Mouse (Mus musculus) kidney, embryonic 14.5 days (tissue): ENCODE data around the gene Hkdc1. TPM values are rescaled to one million over a fixed set of nuclear protein-coding genes. Genes with fewer than 3 reads are reported as not detected.
"Not testable (repeated sequence)": the region's sequence is repeated elsewhere in the genome, so short reads cannot be mapped to it uniquely, and the experiment has no call there.

Experiments used
- ATAC-seq: fragments of 200-750 bp; cut with Nextera tagmentation; 2 replicates; pipeline ENCODE4 v1.8.0; 2017; ENCODE audit warnings: moderate number of reproducible peaks, mild to moderate bottlenecking, moderate TSS enrichment, moderate library complexity; ENCODE audit not compliant: low FRiP score, low TSS enrichment
- H3K27ac ChIP-seq: fragments of 300-500 bp; sonication (generic); 2 replicates; pipeline ENCODE4 v1.5.1; 2014; ENCODE audit warnings: low read depth, mild to moderate bottlenecking, low read length, moderate library complexity, mixed read lengths
- H3K27me3 ChIP-seq: fragments of 300-500 bp; sonication (generic); 2 replicates; pipeline ENCODE4 v1.6.1; 2014; ENCODE audit warnings: mild to moderate bottlenecking, low read length; ENCODE audit not compliant: control insufficient read depth, insufficient read depth
- H3K36me3 ChIP-seq: fragments of 300-500 bp; sonication (generic); 2 replicates; pipeline ENCODE4 v1.6.1; 2014; ENCODE audit warnings: low read length, mixed read lengths; ENCODE audit not compliant: control insufficient read depth, insufficient read depth
- H3K4me1 ChIP-seq: fragments of 300-500 bp; sonication (generic); 2 replicates; pipeline ENCODE4 v1.6.1; 2014; ENCODE audit warnings: low read length, mixed read lengths; ENCODE audit not compliant: control insufficient read depth, insufficient read depth
- H3K4me2 ChIP-seq: fragments of 300-500 bp; sonication (generic); replicated peaks from 2 replicates; pipeline ENCODE4 v1.6.1; 2014; ENCODE audit warnings: low read depth, mild to moderate bottlenecking, low read length
- H3K4me3 ChIP-seq: fragments of 300-500 bp; sonication (generic); 2 replicates; pipeline ENCODE4 v1.5.1; 2014; ENCODE audit warnings: mild to moderate bottlenecking, low read length
- H3K9ac ChIP-seq: fragments of 300-500 bp; sonication (generic); 2 replicates; pipeline ENCODE4 v1.6.1; 2014; ENCODE audit warnings: low read depth, mild to moderate bottlenecking, low read length, moderate library complexity
- H3K9me3 ChIP-seq: fragments of 300-500 bp; sonication (generic); 2 replicates; pipeline ENCODE4 v1.6.1; 2016; ENCODE audit warnings: low read length; ENCODE audit not compliant: control insufficient read depth
- WGBS: fragments of 180-500 bp; shearing (Covaris S2); extraction: QIAGEN DNeasy Blood & Tissue Kit; methylation state at CpG from one replicate; pipeline ENCODE4 v1.1.7; 2014; 5-methylcytosine and 5-hydroxymethylcytosine counted together
- polyA plus RNA-seq: library from polyadenylated mRNA; unstranded; fragments of >200 nt; fragmentation: Nextera tagmentation; extraction: Ambion mirVana; gene quantifications from 2 replicates; pipeline ENCODE4 v1.2.1, GENCODE M21; 2014

The Hkdc1 gene
- 1.7 TPM in 2 replicates for polyA plus RNA-seq

DNA sequence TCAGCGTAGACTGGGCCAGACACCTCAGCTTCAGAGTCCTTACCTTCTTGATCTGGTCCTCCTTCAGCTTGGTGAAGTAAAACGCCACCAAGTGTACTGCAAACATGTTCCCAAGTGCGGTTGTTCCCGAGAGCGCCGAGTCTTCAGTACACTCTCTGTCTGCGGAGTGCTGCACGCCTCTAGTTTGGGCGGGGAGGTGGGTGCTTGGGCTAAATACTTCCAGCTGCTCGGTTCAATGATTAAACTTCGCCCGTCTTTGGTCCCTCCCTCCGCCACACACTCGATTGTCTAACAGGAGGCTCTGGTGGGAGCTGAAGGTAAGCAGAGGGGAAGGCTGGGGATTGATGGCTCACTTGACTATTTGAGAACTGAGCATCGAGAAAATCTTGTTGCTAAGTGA lies at the start of gene Hkdc1:
TSS of gene Hkdc1 (minus strand) at position 237 of the 400 bp plus-strand sequence.
- Histone ChIP-seq H3K9ac (no peak within 1 kb of the TSS), H3K9me3 (no peaks in the 10 kb centered on the region), H3K4me1 (no peaks in the 10 kb centered on the region), H3K4me3 (no peak within 1 kb of the TSS), H3K4me2 (peak within 1 kb of the TSS; percentile 5; the same call in 1 of the 2 replicates), H3K27ac (no peak within 1 kb of the TSS), H3K36me3 (no peaks in the 10 kb centered on the region), H3K27me3 (no peaks in the 10 kb centered on the region)
- no peak for ATAC-seq
- 45% methylated on average over 15 of the region's 15 CpGs for WGBS

GRCm38 (mm10) chr10:62471105-62471504 lies 48.8 kb upstream of the Hkdc1 start:
- Histone ChIP-seq H3K4me3 (no peak overlapping the region), H3K9me3 (no peaks in the 10 kb centered on the region), H3K9ac (no peak overlapping the region), H3K36me3 (peaks cover 8% of the 10 kb centered on the region; the same call in 1 of the 2 replicates), H3K27ac (no peak overlapping the region), H3K4me2 (no peak overlapping the region), H3K27me3 (no peaks in the 10 kb centered on the region), H3K4me1 (no peaks in the 10 kb centered on the region)
- no peak for ATAC-seq
- WGBS: 67% methylated on average over 5 of the region's 5 CpGs

DNA sequence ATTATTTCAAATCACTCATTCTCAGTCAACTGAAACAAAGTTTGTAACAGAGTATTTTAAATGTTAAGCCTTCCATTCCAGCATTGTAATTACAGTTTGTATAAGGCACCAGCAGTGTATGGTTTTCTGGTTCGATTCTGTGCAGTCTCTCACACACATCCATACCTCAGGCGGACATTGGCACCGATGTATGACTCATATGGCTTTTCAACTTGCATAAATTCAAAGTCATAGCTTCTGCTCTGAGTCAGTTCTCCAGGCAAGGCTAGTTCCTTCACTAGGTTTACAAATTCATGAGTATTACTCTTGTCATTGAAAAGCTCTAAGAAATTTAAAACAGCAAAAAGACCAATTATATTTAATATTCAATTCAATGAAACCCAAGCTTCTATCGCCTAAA lies 47.4 kb upstream of the Hkdc1 start:
- 93% methylated on average over 4 of the region's 4 CpGs for whole genome bisulfite sequencing
- no peak overlapping the region for H3K27ac ChIP-seq
- no peak overlapping the region for H3K4me2 ChIP-seq
- no peak overlapping the region for H3K9ac ChIP-seq
- no peak overlapping the region for H3K4me3 ChIP-seq
- peaks cover 10% of the 10 kb centered on the region; the same call in 1 of the 2 replicates for H3K36me3 ChIP-seq
- H3K4me1 ChIP-seq: no peaks in the 10 kb centered on the region
- no peaks in the 10 kb centered on the region for H3K9me3 ChIP-seq
- no peaks in the 10 kb centered on the region for H3K27me3 ChIP-seq
- ATAC-seq: no peak

- Histone ChIP-seq H3K27ac (no peak overlapping the region), H3K36me3 (peaks cover 57% of the 10 kb centered on the region), H3K4me2 (no peak overlapping the region), H3K27me3 (no peaks in the 10 kb centered on the region), H3K4me3 (no peak overlapping the region), H3K4me1 (no peaks in the 10 kb centered on the region), H3K9me3 (no peaks in the 10 kb centered on the region), H3K9ac (no peak overlapping the region)
- no peak for ATAC-seq
Measured at GRCm38 (mm10) chr10:62461321-62461720, 39.0 kb upstream of the Hkdc1 start.

GRCm38 (mm10) chr10:62452001-62452400 lies 29.7 kb upstream of the Hkdc1 start:
- not testable (repeated sequence) for H3K27ac ChIP-seq, H3K27me3 ChIP-seq, ATAC-seq, H3K4me1 ChIP-seq, H3K4me3 ChIP-seq, H3K9ac ChIP-seq, H3K9me3 ChIP-seq, H3K4me2 ChIP-seq
- peaks cover 25% of the 10 kb centered on the region for H3K36me3 ChIP-seq
- 68% methylated on average over 11 of the region's 11 CpGs for WGBS

GRCm38 (mm10) chr10:62450280-62450640 lies 28.0 kb upstream of the Hkdc1 start:
- Histone ChIP-seq H3K4me3 (peak overlapping the region; percentile 99), H3K36me3 (peaks cover 26% of the 10 kb centered on the region), H3K27me3 (no peaks in the 10 kb centered on the region), H3K4me1 (peaks cover 9% of the 10 kb centered on the region), H3K9ac (peak overlapping the region; percentile 96), H3K27ac (peak overlapping the region; percentile 79; the same call in 1 of the 2 replicates), H3K9me3 (no peaks in the 10 kb centered on the region), H3K4me2 (peak overlapping the region; percentile 77)
- 44% methylated on average over 18 of the region's 18 CpGs for WGBS
- ATAC-seq: peak; percentile 28; the same call in 1 of the 2 replicates

- H3K9ac ChIP-seq: peak within 1 kb of the TSS; percentile 96
- peak; percentile 86 for ATAC-seq
- H3K36me3 ChIP-seq: peaks cover 27% of the 10 kb centered on the region
- peaks cover 9% of the 10 kb centered on the region for H3K4me1 ChIP-seq
- WGBS: under 1% methylated on average over 71 of the region's 73 CpGs
- H3K27me3 ChIP-seq: no peaks in the 10 kb centered on the region
- peak within 1 kb of the TSS; percentile 99 for H3K4me3 ChIP-seq
- no peaks in the 10 kb centered on the region for H3K9me3 ChIP-seq
- peak within 1 kb of the TSS; percentile 79 for H3K27ac ChIP-seq
- peak within 1 kb of the TSS; percentile 77 for H3K4me2 ChIP-seq
Measured at GRCm38 (mm10) chr10:62449364-62450279, 27.3 kb upstream of the Hkdc1 start, which contains the start of the genes 4930507D05Rik and Supv3l1. TSS of gene 4930507D05Rik (plus strand) at chr10:62449489. TSS of gene Supv3l1 (minus strand) at chr10:62449738.

GRCm38 (mm10) chr10:62430427-62430826 lies 8.1 kb upstream of the Hkdc1 start:
- Histone ChIP-seq H3K9ac (no peak overlapping the region), H3K4me1 (no peaks in the 10 kb centered on the region), H3K36me3 (peaks cover 78% of the 10 kb centered on the region), H3K9me3 (no peaks in the 10 kb centered on the region), H3K4me2 (no peak overlapping the region), H3K4me3 (no peak overlapping the region), H3K27ac (no peak overlapping the region), H3K27me3 (no peaks in the 10 kb centered on the region)
- 92% methylated on average over 5 of the region's 5 CpGs for WGBS
- no peak for ATAC-seq
